Mouse (Mus musculus): ENCODE results near the gene Itgav.
A peak's percentile ranks its signal among the peaks of the same experiment; 100 is the strongest.

Gene Itgav

DNA sequence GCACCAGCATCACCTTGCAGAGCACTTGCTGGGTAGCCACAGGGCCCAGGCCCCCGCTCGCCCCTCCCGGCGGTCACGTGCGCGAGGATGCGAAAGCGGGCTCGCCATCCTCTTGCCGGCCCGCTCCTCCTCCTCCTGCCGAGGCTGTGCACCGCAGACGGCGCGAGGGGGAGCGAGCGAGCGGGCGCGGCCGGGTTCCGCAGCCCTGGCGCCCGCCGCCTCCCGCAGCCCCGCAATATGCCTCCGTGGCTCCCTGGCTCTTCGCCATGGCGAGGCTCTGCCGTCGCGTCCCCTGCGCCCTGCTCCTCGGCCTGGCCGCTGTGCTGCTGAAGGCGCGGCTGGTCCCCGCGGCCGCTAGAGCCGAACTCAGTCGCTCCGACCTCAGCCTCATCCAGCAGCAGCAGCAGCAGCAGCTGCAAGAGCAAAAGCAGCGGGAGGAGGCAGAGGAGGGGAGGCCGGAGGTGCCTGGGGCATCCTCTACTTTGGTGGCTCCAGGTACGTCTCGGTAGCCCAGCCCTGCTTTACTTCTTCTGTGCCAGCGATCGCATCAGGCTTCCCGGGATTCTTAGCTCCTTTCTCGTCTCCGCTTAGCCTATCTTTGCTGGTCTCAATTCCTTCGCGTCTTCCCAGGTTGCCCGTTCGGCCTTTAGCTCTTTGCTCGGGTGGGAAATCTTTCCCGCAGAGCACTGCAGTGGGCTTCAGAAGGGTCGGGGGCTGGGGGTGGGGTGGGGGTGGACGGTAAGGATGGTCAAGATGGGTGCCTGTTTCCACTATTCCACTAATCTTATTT lies 88.5 kb downstream of the Itgav start, which contains the start of gene Fam171b:
Gene Fam171b (plus strand): TSS at position 154 of the 790 bp plus-strand sequence.
- peak; percentile 76 to 77 for DNase-seq (ENCODE audit: low spot score in 2 of 2)

DNA sequence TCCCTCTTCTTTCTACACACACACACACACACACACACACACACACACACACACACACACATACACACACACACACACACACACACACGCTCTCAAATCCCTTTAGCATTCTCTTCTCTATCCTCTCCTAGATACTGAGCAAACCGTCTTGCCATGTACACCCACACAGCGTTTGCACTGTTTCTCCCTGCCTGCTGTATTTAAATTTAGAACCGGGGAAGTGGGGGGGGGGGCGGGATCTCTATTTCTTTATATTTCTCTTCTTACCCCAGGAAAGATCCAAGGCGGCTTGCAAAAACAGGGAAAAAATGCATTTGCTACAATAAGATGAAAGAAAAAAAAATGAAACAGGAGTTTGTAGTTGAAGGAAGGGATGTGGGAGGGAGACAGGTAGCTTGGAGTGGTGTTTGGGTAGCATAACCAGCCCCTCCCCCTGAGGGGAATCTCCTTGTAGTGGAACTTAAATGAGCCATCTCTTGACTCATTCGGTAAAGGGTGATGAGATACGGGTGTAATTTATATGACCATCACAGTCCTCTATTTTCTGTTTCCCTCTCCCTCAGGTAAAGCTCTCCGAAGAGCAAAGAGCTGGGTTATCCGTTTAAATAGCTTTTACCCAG lies 89.2 kb downstream of the Itgav start:
- no peak for DNase-seq (ENCODE audit: low spot score in 2 of 2)

DNA sequence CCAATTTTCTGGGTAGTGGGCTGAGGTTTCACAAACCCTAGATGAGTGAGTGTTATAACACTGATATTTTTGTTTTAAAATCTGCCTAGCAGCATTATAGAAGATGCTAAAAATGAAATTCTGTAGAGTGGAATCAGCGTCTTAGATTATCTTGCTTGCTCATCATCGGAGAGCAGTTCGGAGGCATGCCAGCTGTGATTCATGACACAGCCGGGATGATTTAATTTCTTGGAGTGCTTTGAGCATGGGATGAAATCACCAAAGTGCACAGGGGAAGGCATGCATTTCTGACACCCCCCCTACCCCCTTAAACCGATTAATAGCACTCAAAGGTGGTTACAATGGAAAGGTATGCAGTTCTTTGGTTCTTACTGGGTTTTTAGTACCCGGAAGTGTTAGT lies 89.8 kb downstream of the Itgav start:
- peak; percentile 30 to 36 for DNase-seq (ENCODE audit: low spot score in 2 of 2)

DNA sequence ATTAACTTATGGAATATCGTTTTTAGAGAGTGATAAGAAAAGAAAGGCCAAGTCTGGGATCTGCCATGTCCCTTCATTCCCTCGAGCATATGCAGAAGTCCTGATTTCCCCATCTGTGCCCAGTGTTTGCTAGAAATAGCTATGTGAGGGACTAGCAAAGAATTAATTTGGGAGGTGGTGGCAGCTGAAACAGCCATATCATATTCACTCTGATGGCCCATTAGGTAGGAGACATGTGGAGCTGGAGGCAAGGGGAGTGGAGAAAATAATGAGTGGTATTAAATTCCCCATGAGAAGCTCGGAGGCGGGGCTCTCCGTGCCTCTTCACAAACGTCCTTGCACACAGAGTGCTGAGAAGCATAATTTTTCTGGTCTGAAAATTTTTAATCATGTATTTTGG lies 92.0 kb downstream of the Itgav start:
- DNase-seq (ENCODE audit: low spot score in 2 of 2): no peak

DNA sequence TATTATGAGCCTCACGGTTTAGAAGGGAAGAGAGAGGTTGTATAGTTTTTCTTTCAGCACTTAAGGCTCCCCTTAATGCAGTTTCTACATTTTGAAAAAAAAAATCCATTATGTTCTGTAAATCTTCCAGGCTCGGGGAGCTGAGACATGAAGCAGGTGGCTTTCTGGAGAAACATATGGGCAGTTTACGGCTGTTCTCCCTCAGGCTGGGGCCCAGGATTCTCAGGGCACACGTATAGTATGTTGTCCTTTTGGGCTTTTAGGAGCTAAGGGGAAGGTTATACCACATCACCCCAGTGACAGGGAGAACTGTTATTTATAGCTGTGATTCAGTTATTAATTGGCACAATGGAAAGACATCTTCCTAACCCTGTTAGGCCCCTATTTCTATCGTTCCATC lies 101.0 kb downstream of the Itgav start:
- no peak for DNase-seq (ENCODE audit: low spot score in 2 of 2)

DNA sequence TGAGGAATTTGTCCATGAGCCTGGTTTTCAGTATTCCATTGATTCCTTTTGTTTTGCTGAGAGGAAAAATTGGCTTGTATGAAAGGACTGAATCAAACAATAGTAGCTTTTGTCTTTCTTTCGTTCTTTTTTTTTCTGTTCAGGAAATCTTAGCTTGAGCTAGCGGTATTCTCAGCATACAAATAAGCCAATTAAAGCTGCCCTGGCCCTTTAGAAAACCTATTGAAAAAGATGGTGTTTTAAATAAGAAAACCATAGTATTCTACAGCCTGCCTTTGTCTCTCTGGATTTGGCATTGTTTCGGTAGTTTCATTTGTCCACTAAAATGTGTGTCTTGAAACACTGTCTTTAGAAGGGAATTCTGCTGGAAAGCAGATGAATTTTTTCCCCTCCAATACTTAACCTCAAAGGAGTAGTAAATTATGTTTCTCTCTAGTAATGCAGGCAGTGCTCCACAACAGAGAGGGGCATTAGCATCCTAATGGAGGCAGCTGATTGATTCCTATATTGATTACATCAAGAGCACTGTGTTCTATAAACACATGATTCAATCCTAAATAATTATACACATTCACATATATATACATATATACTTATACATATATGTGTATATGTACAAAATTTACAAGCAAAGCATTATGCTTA lies 104.8 kb downstream of the Itgav start:
- no peak for DNase-seq (ENCODE audit: low spot score in 2 of 2)

DNA sequence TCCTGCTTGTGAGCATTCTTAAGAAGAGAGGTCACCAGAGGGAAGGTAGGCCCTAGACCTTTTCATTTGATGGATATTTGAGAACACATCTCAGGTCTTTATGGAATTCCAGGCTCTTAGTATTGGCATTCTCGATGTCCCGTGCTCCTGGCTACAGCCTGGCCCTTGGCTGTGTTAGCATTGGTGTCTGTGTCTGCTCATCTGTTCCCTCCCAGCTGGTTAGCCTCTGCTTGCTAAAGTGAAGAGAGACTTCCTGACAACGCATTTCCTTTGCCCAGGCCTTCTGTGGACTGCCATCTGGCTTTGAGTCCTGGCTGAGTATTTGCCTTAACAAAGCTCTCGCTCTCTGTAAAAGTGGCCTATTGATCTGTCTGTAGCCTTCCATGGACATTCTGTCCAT lies 108.7 kb downstream of the Itgav start:
- DNase-seq (ENCODE audit: low spot score in 2 of 2): no peak

DNA sequence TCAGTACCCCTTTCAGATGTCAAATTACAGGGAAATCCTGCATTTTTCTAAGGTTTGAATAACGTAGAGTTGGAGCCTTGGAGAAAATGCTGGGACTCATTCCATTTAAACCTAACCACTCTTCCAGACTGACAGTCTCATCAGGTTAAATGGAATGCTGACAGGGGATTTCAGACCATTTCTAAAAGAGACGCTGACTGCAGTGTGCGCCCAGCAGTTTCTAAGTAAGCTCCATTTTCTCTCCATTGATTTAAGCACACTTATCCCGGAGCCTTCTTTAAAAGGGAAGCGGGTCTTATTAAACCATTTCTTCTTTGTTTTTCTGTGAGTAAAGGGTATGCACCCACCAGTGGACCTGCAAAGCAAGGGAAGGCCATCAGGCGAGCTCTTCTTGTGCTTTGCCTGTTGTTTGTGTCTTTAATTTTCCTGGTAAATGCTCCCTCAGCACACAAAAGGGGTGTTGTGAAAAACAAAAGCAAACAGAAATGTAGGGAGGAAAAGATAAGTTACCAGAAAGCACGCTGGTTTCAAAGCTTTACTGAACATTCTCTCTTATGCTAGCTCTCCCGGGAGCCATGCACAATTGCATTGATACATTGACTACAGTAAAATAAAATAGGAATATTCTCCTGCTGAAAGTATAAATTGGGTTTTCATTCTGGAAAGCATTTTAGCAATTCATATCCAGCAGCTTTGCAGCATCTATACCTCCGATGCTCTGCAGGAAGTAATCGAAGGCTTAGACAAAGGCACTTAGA lies 111.3 kb downstream of the Itgav start:
- DNase-seq (ENCODE audit: low spot score in 2 of 2): no peak

DNA sequence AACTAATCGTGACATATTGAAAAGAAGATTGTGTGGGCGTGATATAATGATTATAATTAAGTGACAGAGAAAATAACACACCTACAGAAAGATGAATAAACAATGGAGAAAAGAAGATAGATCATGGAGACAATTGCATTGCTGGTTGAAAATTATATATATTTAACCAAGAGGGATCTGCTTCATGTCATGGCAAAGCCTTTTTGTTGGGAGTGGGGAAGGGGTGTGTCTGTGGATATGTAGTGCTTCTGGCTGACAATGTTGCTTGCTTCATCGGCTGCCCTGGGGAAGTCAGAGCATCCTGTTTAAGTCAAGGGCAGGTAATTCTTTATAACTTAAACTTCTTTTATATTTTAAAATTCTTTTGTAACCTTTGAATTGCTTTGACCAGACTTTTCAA lies 124.3 kb downstream of the Itgav start:
- no peak for DNase-seq (ENCODE audit: low spot score in 2 of 2)

DNA sequence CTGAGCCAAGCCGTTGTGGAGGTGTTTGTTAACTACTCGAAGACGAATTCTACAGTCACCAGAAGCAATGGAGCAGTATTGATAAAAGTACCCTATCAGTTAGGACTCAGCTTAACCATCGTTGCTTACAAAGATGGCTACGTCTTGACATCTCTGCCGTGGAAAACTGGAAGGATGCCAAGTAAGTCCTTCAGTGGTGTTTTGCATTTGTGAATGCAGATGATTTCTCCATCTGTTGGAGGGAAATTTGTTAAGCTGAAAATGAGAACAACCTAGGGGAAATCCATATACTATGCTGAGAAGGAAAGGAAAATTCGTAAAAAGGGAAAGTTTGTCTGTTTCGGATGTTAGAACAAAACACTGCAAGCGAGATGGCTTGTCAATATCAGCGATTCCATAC lies 129.2 kb downstream of the Itgav start:
- DNase-seq (ENCODE audit: low spot score in 2 of 2): no peak

DNA sequence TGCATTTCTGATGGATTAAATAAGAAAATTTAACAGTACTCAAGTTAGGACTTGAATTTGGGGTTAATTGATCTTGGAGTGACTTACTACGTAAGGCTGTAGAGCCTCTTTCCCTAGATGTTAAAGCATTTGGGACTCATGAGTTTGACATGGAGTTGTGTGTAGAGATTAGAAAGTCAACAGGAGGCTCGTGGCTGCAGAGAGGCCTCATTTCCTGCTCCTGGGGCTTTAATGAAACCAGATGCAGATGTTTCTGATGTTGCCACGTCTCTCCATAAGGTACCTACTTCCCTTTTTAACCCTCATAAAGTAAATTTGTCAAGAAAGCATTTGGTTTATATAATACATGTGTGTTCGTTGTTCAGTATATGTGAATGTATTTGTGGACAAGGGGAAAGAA lies 132.0 kb downstream of the Itgav start:
- no peak for DNase-seq (ENCODE audit: low spot score in 2 of 2)
